Mouse (Mus musculus): ENCODE results near the gene Pnldc1.
"Not testable (repeated sequence)": the region's sequence is repeated elsewhere in the genome, so short reads cannot be mapped to it uniquely, and the experiment has no call there.

Gene Pnldc1

GRCm38 (mm10) chr17:12909361-12910280 is at the start of gene Pnldc1:
TSS of gene Pnldc1 (minus strand) at chr17:12910230.
- peak; percentile 26 to 52 for DNase-seq (ENCODE audit: inconsistent age in 2 of 2, low spot score in 1 of 2)

GRCm38 (mm10) chr17:12959377-12959776 is 49.3 kb upstream of the Pnldc1 start:
- not testable (repeated sequence) for DNase-seq (ENCODE audit: inconsistent age in 2 of 2, low spot score in 1 of 2)

- DNase-seq (ENCODE audit: inconsistent age in 2 of 2, low spot score in 1 of 2) = peak in 1 of 2 experiments; percentile 53
Observed at GRCm38 (mm10) chr17:12956664-12957063, 46.6 kb upstream of the Pnldc1 start.

- DNase-seq (ENCODE audit: inconsistent age in 2 of 2, low spot score in 1 of 2) = no peak
Observed at GRCm38 (mm10) chr17:12949669-12950068, 39.6 kb upstream of the Pnldc1 start.

- no peak for DNase-seq (ENCODE audit: inconsistent age in 2 of 2, low spot score in 1 of 2)
Observed at GRCm38 (mm10) chr17:12942459-12943162, 32.6 kb upstream of the Pnldc1 start.

- no peak for DNase-seq (ENCODE audit: inconsistent age in 2 of 2, low spot score in 1 of 2)
Observed at GRCm38 (mm10) chr17:12941543-12942260, 31.7 kb upstream of the Pnldc1 start.

GRCm38 (mm10) chr17:12940151-12940805 is 30.2 kb upstream of the Pnldc1 start, which contains the start of gene Acat3:
TSS of gene Acat3 (minus strand) at chr17:12940600.
- DNase-seq (ENCODE audit: inconsistent age in 2 of 2, low spot score in 1 of 2) = peak; percentile 21 to 65

- not testable (repeated sequence) for DNase-seq (ENCODE audit: inconsistent age in 2 of 2, low spot score in 1 of 2)
Observed at GRCm38 (mm10) chr17:12939377-12940148, 29.5 kb upstream of the Pnldc1 start.

- no peak for DNase-seq (ENCODE audit: inconsistent age in 2 of 2, low spot score in 1 of 2)
Observed at GRCm38 (mm10) chr17:12938077-12938476, 28.0 kb upstream of the Pnldc1 start.

GRCm38 (mm10) chr17:12937412-12937970 is 27.5 kb upstream of the Pnldc1 start:
- no peak for DNase-seq (ENCODE audit: inconsistent age in 2 of 2, low spot score in 1 of 2)

- no peak for DNase-seq (ENCODE audit: inconsistent age in 2 of 2, low spot score in 1 of 2)
Observed at GRCm38 (mm10) chr17:12935719-12936118, 25.7 kb upstream of the Pnldc1 start.

- peak in 1 of 2 experiments; percentile 78 for DNase-seq (ENCODE audit: inconsistent age in 2 of 2, low spot score in 1 of 2)
Observed at GRCm38 (mm10) chr17:12931576-12931975, 21.5 kb upstream of the Pnldc1 start.

GRCm38 (mm10) chr17:12925703-12926180 is 15.7 kb upstream of the Pnldc1 start:
- no peak for DNase-seq (ENCODE audit: inconsistent age in 2 of 2, low spot score in 1 of 2)

GRCm38 (mm10) chr17:12925001-12925400 is 15.0 kb upstream of the Pnldc1 start:
- peak in 1 of 2 experiments; percentile 54 for DNase-seq (ENCODE audit: inconsistent age in 2 of 2, low spot score in 1 of 2)

- DNase-seq (ENCODE audit: inconsistent age in 2 of 2, low spot score in 1 of 2) = no peak
Observed at GRCm38 (mm10) chr17:12921073-12921472, 11.0 kb upstream of the Pnldc1 start.

- no peak for DNase-seq (ENCODE audit: inconsistent age in 2 of 2, low spot score in 1 of 2)
Observed at GRCm38 (mm10) chr17:12916588-12917380, 6.8 kb upstream of the Pnldc1 start.

GRCm38 (mm10) chr17:12915881-12916583 is 6.0 kb upstream of the Pnldc1 start, which contains the start of gene Mrpl18:
TSS of gene Mrpl18 (minus strand) at chr17:12916345.
- DNase-seq (ENCODE audit: inconsistent age in 2 of 2, low spot score in 1 of 2) = peak; percentile 99 to 100

- no peak for DNase-seq (ENCODE audit: inconsistent age in 2 of 2, low spot score in 1 of 2)
Observed at GRCm38 (mm10) chr17:12915488-12915880, 5.5 kb upstream of the Pnldc1 start, which contains the start of gene Tcp1. TSS of gene Tcp1 (plus strand) at chr17:12915701.
